In the genomic region with DNA sequence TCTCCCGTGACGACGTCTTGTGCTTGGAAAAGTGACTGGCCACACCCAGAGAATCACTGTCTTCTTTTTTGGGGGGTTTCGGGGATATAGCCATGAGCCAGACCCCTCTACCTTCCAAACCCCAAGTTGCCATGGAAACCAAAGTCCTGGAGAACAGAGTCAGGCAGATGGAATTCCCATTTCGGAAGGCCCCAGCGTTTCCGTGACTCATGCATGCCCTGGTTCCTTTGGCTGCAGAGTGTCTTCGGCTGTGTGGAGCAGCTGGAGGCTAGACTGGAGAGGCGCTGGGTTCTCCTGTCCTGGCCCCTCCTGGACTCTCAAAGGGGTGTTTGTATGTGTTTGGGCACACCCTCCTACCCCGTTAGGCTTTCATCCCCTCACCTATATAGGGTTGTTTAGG, we compare ENCODE assay signal across 11 mouse cellular contexts.
A peak's percentile ranks its signal among the peaks of the same experiment; 100 is the strongest.
DNase-seq lines count a peak whose midpoint lies in the region; ATAC-seq and TF ChIP-seq lines count a peak whose summit lies in the region.
"Had no signal": no experiment of that assay in that cellular context is flagged by ENCODE, and none has a peak within 500 bp of the region (broad histone marks: within the 10 kb centered on the region; RNA-seq: fewer than 3 reads in every experiment).

No protein-coding gene starts in this region.

- 0 out of 2 replicates have a peak, but pooled peaks cover 6% of the 10 kb centered on the region for H3K36me3 ChIP-seq in hindbrain, embryonic 11.5 days (ENCODE audit: control insufficient read depth, insufficient read depth, low read length)
- peaks cover 47% of the 10 kb centered on the region for H3K36me3 ChIP-seq in hindbrain, embryonic 12.5 days
- H3K36me3 ChIP-seq in C2C12 (ENCODE audit: control insufficient read depth, insufficient read depth), result peaks cover 27% of the 10 kb centered on the region
- H3K36me3 ChIP-seq in intestine, postnatal 0 days (ENCODE audit: control insufficient read depth, insufficient read depth), result peaks cover 41% of the 10 kb centered on the region
- H3K36me3 ChIP-seq: G1E; liver, embryonic 13.5 days had no signal

- no peak overlapping the region for H3K4me3 ChIP-seq in hindbrain, embryonic 11.5 days (ENCODE audit: low read depth, low read length)
- no peak overlapping the region for H3K4me3 ChIP-seq in hindbrain, embryonic 12.5 days
- no peak overlapping the region for H3K4me3 ChIP-seq in C2C12 (ENCODE audit: insufficient read depth, poor library complexity, severe bottlenecking)
- H3K4me3 ChIP-seq in cortical plate, adult 2 months (ENCODE audit: insufficient read depth, low read length), result no peak overlapping the region
- H3K4me3 ChIP-seq in intestine, postnatal 0 days (ENCODE audit: low read depth, low read length), result no peak overlapping the region
- H3K4me3 ChIP-seq: liver, embryonic 13.5 days; midbrain, embryonic 12.5 days had no signal

- H3K9ac ChIP-seq in hindbrain, embryonic 11.5 days (ENCODE audit: low read depth, low read length), result no peak overlapping the region
- H3K9ac ChIP-seq in hindbrain, embryonic 12.5 days, result no peak overlapping the region
- H3K9ac ChIP-seq in intestine, postnatal 0 days (ENCODE audit: low read depth, low read length), result no peak overlapping the region
- H3K9ac ChIP-seq: liver, embryonic 13.5 days; midbrain, embryonic 12.5 days had no signal

- H3K27ac ChIP-seq in hindbrain, embryonic 11.5 days (ENCODE audit: low read depth, low read length), result no peak overlapping the region
- H3K27ac ChIP-seq in hindbrain, embryonic 12.5 days, result no peak overlapping the region; the same call in 1 of the 2 replicates
- H3K27ac ChIP-seq in cortical plate, adult 2 months (ENCODE audit: insufficient read depth, low read length), result 0 out of 2 replicates have a peak overlapping the region, but pooled peaks have one; percentile 9
- no peak overlapping the region for H3K27ac ChIP-seq in intestine, postnatal 0 days (ENCODE audit: low read depth, low read length)
- H3K27ac ChIP-seq: liver, embryonic 13.5 days; midbrain, embryonic 12.5 days had no signal

- H3K27me3 ChIP-seq in hindbrain, embryonic 11.5 days (ENCODE audit: control insufficient read depth, insufficient read depth, low read length), result no peaks in the 10 kb centered on the region
- no peaks in the 10 kb centered on the region for H3K27me3 ChIP-seq in hindbrain, embryonic 12.5 days
- H3K27me3 ChIP-seq in C2C12 (ENCODE audit: control insufficient read depth, insufficient read depth, insufficient read length), result no peaks in the 10 kb centered on the region
- H3K27me3 ChIP-seq in intestine, postnatal 0 days (replicated peaks; ENCODE audit: control insufficient read depth, insufficient read depth, low read length), result no peaks in the 10 kb centered on the region
- H3K27me3 ChIP-seq: liver, embryonic 13.5 days; midbrain, embryonic 12.5 days had no signal

- H3K79me3 ChIP-seq in C2C12 (ENCODE audit: low read depth), result peaks cover 15% of the 10 kb centered on the region

- H3ac ChIP-seq in C2C12 (ENCODE audit: control insufficient read depth, insufficient read length, low read depth), result no peak overlapping the region

- DNase-seq in hindbrain, embryonic 11.5 days (ENCODE audit: low spot score), result no peak
- DNase-seq in right cerebral cortex, postnatal 4 days, result no peak
- DNase-seq: cerebellum, adult 11 months; liver, embryonic 13.5 days had no signal

- 0 out of 2 replicates have a peak, but pooled peaks have one; percentile 1 for ATAC-seq in hindbrain, embryonic 11.5 days (ENCODE audit: low FRiP score)
- no peak for ATAC-seq in hindbrain, embryonic 12.5 days (ENCODE audit: low FRiP score)
- 0 out of 2 replicates have a peak, but pooled peaks have one; percentile 25 for ATAC-seq in intestine, postnatal 0 days
- ATAC-seq in erythroblast, adult 5-6 weeks (replicated peaks; ENCODE audit: low FRiP score, poor library complexity, severe bottlenecking), result no peak

- H3K79me2 ChIP-seq in C2C12 (ENCODE audit: control insufficient read depth, insufficient read depth), result peaks cover 18% of the 10 kb centered on the region

- no peaks in the 10 kb centered on the region for H3K4me1 ChIP-seq in hindbrain, embryonic 11.5 days (replicated peaks; ENCODE audit: control insufficient read depth, insufficient read depth, low read length)
- peaks cover 17% of the 10 kb centered on the region for H3K4me1 ChIP-seq in hindbrain, embryonic 12.5 days
- no peaks in the 10 kb centered on the region for H3K4me1 ChIP-seq in cortical plate, adult 2 months (ENCODE audit: control insufficient read depth, insufficient read depth, low read length)
- H3K4me1 ChIP-seq in intestine, postnatal 0 days (replicated peaks; ENCODE audit: control insufficient read depth, insufficient read depth, low read length), result peaks cover 3% of the 10 kb centered on the region; the same call in 1 of the 2 replicates

- TF ChIP-seq POLR2A in cortical plate, adult 2 months (IDR thresholded peaks at IDR 0.05; ENCODE audit: extremely low read depth, insufficient read depth, low read length), result no peak

- WGBS in hindbrain, embryonic 11.5 days, result 77% methylated on average over 10 of the region's 10 CpGs
- WGBS in hindbrain, embryonic 12.5 days, result 75% methylated on average over 10 of the region's 10 CpGs
- WGBS in intestine, postnatal 0 days, result 61% methylated on average over 10 of the region's 10 CpGs

- TF ChIP-seq CTCF in C2C12 (IDR thresholded peaks at IDR 0.05; ENCODE audit: control insufficient read depth, insufficient read depth, insufficient read length), result no peak
- TF ChIP-seq CTCF in cortical plate, adult 2 months (IDR thresholded peaks at IDR 0.05; ENCODE audit: extremely low read depth, insufficient read depth, low read length), result no peak
- no peak for TF ChIP-seq CTCF in intestine, postnatal 0 days (IDR thresholded peaks at IDR 0.05; ENCODE audit: low read depth)

- no peak overlapping the region for H3K4me2 ChIP-seq in hindbrain, embryonic 11.5 days (replicated peaks; ENCODE audit: low read depth, low read length)
- no peak overlapping the region for H3K4me2 ChIP-seq in hindbrain, embryonic 12.5 days (replicated peaks)
- no peak overlapping the region for H3K4me2 ChIP-seq in intestine, postnatal 0 days (replicated peaks; ENCODE audit: low read depth)
- H3K4me2 ChIP-seq: liver, embryonic 13.5 days; midbrain, embryonic 12.5 days had no signal

- no peaks in the 10 kb centered on the region for H3K9me3 ChIP-seq in hindbrain, embryonic 11.5 days (ENCODE audit: control insufficient read depth, low read length)
- no peaks in the 10 kb centered on the region for H3K9me3 ChIP-seq in hindbrain, embryonic 12.5 days (replicated peaks)
- H3K9me3 ChIP-seq in intestine, postnatal 0 days (ENCODE audit: control insufficient read depth), result no peaks in the 10 kb centered on the region
- H3K9me3 ChIP-seq: liver, embryonic 13.5 days; midbrain, embryonic 12.5 days had no signal

TF ChIP-seq in C2C12, 6 proteins besides CTCF, POLR2A, EP300 and RAD21:
- TF ChIP-seq MYOG (IDR thresholded peaks at IDR 0.05; ENCODE audit: control insufficient read depth, extremely low read depth, insufficient read length) (no peak), MYOD1 (IDR thresholded peaks at IDR 0.05; ENCODE audit: control insufficient read depth, insufficient read length, low read depth) (peak; percentile 38), CEBPB (IDR thresholded peaks at IDR 0.05; ENCODE audit: low read depth) (no peak), MAX (IDR thresholded peaks at IDR 0.05) (peak; percentile 22), USF1 (IDR thresholded peaks at IDR 0.05; ENCODE audit: low read depth) (no peak), FOSL1 (IDR thresholded peaks at IDR 0.05; ENCODE audit: insufficient read depth, low read length, poor library complexity, severe bottlenecking) (no peak)

Comparison
In these comparisons a context has a peak if more than half of its experiments do, and no peak if none do; other contexts are left out.
1. ATAC-seq: peak in hindbrain, embryonic 11.5 days (single experiment) and intestine, postnatal 0 days (single experiment); none in hindbrain, embryonic 12.5 days (single experiment) and erythroblast, adult 5-6 weeks (single experiment).